ENCODE assay signal across 22 mouse cellular contexts in the genomic region with DNA sequence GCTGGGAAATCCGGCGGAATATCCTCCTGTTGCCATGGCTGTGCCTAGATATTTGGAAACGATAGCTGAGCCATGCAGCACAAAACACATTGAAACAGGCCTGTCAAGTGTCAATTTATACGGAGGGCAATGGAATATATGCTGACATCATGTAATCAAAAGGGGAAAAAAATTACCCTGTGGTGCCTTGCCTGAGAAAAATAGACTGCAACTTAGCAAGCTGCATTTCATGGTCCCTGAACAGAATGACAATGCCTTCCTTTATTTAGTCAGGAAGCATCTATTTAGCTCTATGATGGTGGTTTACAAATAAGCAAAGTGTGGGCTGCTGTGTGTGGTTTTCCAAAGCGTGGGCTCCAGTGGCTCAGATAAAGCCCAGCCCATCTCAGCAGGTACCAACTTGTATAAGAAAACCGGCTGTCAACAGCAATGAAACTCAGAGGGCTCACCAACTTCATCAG.
A peak's percentile ranks its signal among the peaks of the same experiment; 100 is the strongest.
DNase-seq lines count a peak whose midpoint lies in the region; ATAC-seq and TF ChIP-seq lines count a peak whose summit lies in the region.
"Had no signal": no experiment of that assay in that cellular context is flagged by ENCODE, and none has a peak within 500 bp of the region (broad histone marks: within the 10 kb centered on the region; RNA-seq: fewer than 3 reads in every experiment).

No protein-coding gene starts in this region.

- H3K9ac ChIP-seq in forebrain, postnatal 0 days, result no peak overlapping the region
- H3K9ac ChIP-seq: embryonic facial prominence, embryonic 13.5 days; liver, embryonic 12.5 days; lung, embryonic 15.5 days had no signal

- no peaks in the 10 kb centered on the region for H3K4me1 ChIP-seq in forebrain, postnatal 0 days (ENCODE audit: insufficient read depth)
- H3K4me1 ChIP-seq: limb, embryonic 10.5 days; liver, embryonic 12.5 days; lung, embryonic 15.5 days had no signal

- H3K27me3 ChIP-seq in forebrain, postnatal 0 days (ENCODE audit: insufficient read depth, low read length), result no peaks in the 10 kb centered on the region
- H3K27me3 ChIP-seq: embryonic facial prominence, embryonic 13.5 days; liver, embryonic 12.5 days; lung, embryonic 15.5 days had no signal

- WGBS in forebrain, postnatal 0 days, result 11% methylated on average over 6 of the region's 6 CpGs

- intact Hi-C loops in gastrocnemius, adult 2 months (cut with DNase I), result no loop called here

- H3K9me3 ChIP-seq in forebrain, postnatal 0 days (ENCODE audit: low read length), result no peaks in the 10 kb centered on the region
- H3K9me3 ChIP-seq: embryonic facial prominence, embryonic 13.5 days; limb, embryonic 10.5 days; liver, embryonic 12.5 days; lung, embryonic 15.5 days had no signal

- H3K4me2 ChIP-seq in forebrain, postnatal 0 days (ENCODE audit: low read depth), result no peak overlapping the region
- H3K4me2 ChIP-seq: embryonic facial prominence, embryonic 13.5 days; heart, embryonic 11.5 days; liver, embryonic 12.5 days; lung, embryonic 15.5 days had no signal

- no peak overlapping the region for H3K4me3 ChIP-seq in forebrain, postnatal 0 days (ENCODE audit: low read depth, low read length)
- no peak overlapping the region for H3K4me3 ChIP-seq in gastrocnemius, adult 2 months
- H3K4me3 ChIP-seq: embryonic facial prominence, embryonic 13.5 days; limb, embryonic 10.5 days; liver, embryonic 12.5 days; lung, embryonic 15.5 days; myocyte had no signal

- no peaks in the 10 kb centered on the region for H3K36me3 ChIP-seq in forebrain, postnatal 0 days (ENCODE audit: insufficient read depth)
- H3K36me3 ChIP-seq: embryonic facial prominence, embryonic 13.5 days; limb, embryonic 10.5 days; liver, embryonic 12.5 days; lung, embryonic 15.5 days had no signal

- no peak for TF ChIP-seq CTCF in forebrain, postnatal 0 days (IDR thresholded peaks at IDR 0.05; ENCODE audit: low read depth)
- no peak for TF ChIP-seq CTCF in gastrocnemius, adult 2 months (IDR thresholded peaks at IDR 0.05)

- no peak overlapping the region for H3K27ac ChIP-seq in forebrain, postnatal 0 days (ENCODE audit: low read depth, low read length)
- H3K27ac ChIP-seq in gastrocnemius, adult 2 months, result no peak overlapping the region
- H3K27ac ChIP-seq: embryonic facial prominence, embryonic 13.5 days; limb, embryonic 10.5 days; liver, embryonic 12.5 days; lung, embryonic 15.5 days had no signal

- DNase-seq in embryo, embryonic 10 days (ENCODE audit: low spot score), result peak; percentile 14
- DNase-seq in embryo, embryonic 9.5 days (ENCODE audit: extremely low spot score), result no peak
- peak; percentile 9 for DNase-seq in R1 (ENCODE audit: low read depth, low spot score)
- peak; percentile 58 for DNase-seq in forebrain, postnatal 0 days
- DNase-seq in mesoderm, embryonic 11.5 days (ENCODE audit: low read depth, low spot score), result peak; percentile 8
- DNase-seq in adrenal gland, postnatal 25 days, result no peak
- DNase-seq in gastrocnemius, adult 2 months, result no peak
- DNase-seq in kidney, postnatal 4 days, result no peak
- DNase-seq: cerebellum, adult 9-11 months; gastrocnemius, postnatal 36 days; heart, postnatal 36 days; kidney, postnatal 14 days; layer of hippocampus, postnatal 36 days; right cerebral cortex, postnatal 25 days had no signal

- ATAC-seq in forebrain, postnatal 0 days, result peak; percentile 71
- ATAC-seq: intestine, postnatal 0 days; liver, embryonic 12.5 days; Patski had no signal

Comparison
In these comparisons a context has a peak if more than half of its experiments do, and no peak if none do; other contexts are left out.
1. DNase-seq: peak in embryo, embryonic 10 days (single experiment), R1 (single experiment), forebrain, postnatal 0 days (single experiment) and mesoderm, embryonic 11.5 days (single experiment); none in embryo, embryonic 9.5 days (single experiment), adrenal gland, postnatal 25 days (single experiment), gastrocnemius, adult 2 months (single experiment) and kidney, postnatal 4 days (0 of 2).